ENCODE assay signal across 14 mouse cellular contexts in the genomic region with DNA sequence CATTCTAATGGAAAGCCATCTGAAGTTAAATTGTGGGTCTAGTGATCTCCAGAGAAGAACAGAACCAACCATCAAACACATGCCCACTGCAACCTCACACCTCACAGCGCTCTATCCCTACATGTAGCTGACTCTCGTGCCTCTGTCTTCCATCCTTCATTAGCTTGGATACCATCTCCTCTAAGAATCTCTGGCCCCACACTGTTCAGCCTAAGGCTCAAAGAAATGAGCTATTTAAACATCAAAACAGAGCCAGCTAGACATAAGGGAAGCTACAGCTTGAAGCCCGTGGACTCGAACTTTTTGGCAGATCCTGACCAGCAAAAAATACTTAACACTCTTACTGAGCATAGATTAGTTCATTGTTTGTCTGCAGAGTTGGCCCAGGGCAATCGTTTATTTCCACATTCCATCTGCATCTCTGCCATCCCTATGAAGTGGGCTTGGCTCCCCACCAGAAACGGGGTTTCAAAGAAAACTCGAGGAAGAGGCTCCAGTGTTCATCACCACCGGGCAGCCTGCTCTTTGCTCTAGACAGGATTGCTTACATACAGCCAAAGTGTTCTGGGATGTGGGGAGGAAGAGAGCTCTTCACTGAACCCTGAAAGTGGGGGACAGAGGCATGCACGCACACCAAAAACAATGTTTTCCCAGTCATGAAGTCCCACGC.
DNase-seq lines count a peak whose midpoint lies in the region; ATAC-seq lines count a peak whose summit lies in the region.
"Had no signal": no experiment of that assay in that cellular context is flagged by ENCODE, and none has a peak within 500 bp of the region (broad histone marks: within the 10 kb centered on the region; RNA-seq: fewer than 3 reads in every experiment).

No protein-coding gene starts in this region.

- WGBS in lung, embryonic 16.5 days = 30% methylated on average over 10 of the region's 10 CpGs

- intact Hi-C loops in gastrocnemius, postnatal 14 days (cut with DNase I; ENCODE audit: low total_unique reads) = no loop called here

- peak; percentile 7 for DNase-seq in gastrocnemius, postnatal 14 days
- DNase-seq in gastrocnemius, adult 18-20 months (ENCODE audit: low spot score) = no peak
- DNase-seq in lung, adult 18-20 months = no peak
- peak; percentile 32 for DNase-seq in brain, embryonic 18.5 days (ENCODE audit: low read depth, low spot score)
- DNase-seq in lung, postnatal 10 days = peak; percentile 82
- no peak for DNase-seq in heart, adult 9 months (ENCODE audit: low spot score in 2 of 2)
- DNase-seq: adrenal gland, postnatal 14 days; cerebellum, postnatal 25 days; midbrain, embryonic 14.5 days; thymus, adult 2 months had no signal

- H3K27ac ChIP-seq in lung, embryonic 16.5 days (ENCODE audit: low read length) = peak overlapping the region; percentile 48
- H3K27ac ChIP-seq: heart, embryonic 15.5 days had no signal

- peak; percentile 88 for ATAC-seq in lung, embryonic 16.5 days (ENCODE audit: low read depth)
- ATAC-seq: CD4-positive, CD25-positive, alpha-beta regulatory T cell, adult 4 months had no signal

- H3K4me1 ChIP-seq in lung, embryonic 16.5 days (replicated peaks; ENCODE audit: control insufficient read depth, insufficient read depth, low read length) = no peaks in the 10 kb centered on the region; the same call in 1 of the 2 replicates

- H3K9ac ChIP-seq in lung, embryonic 16.5 days (ENCODE audit: low read length) = peak overlapping the region; percentile 39; the same call in 1 of the 2 replicates
- H3K9ac ChIP-seq: heart, embryonic 15.5 days had no signal

- H3K27me3 ChIP-seq in lung, embryonic 16.5 days (ENCODE audit: control insufficient read depth, insufficient read depth, low read depth, low read length) = no peaks in the 10 kb centered on the region
- H3K27me3 ChIP-seq: heart, embryonic 15.5 days had no signal

- H3K36me3 ChIP-seq in lung, embryonic 16.5 days (ENCODE audit: control insufficient read depth, insufficient read depth, low read length) = no peaks in the 10 kb centered on the region
- H3K36me3 ChIP-seq: heart, embryonic 15.5 days had no signal

- no peaks in the 10 kb centered on the region for H3K9me3 ChIP-seq in lung, embryonic 16.5 days (ENCODE audit: control insufficient read depth, low read length)
- H3K9me3 ChIP-seq: heart, embryonic 15.5 days had no signal

- H3K4me3 ChIP-seq in lung, embryonic 16.5 days (ENCODE audit: low read length) = no peak overlapping the region
- H3K4me3 ChIP-seq: heart, embryonic 15.5 days had no signal

- 0 out of 2 replicates have a peak overlapping the region, but pooled peaks have one; percentile 23 for H3K4me2 ChIP-seq in lung, embryonic 16.5 days (ENCODE audit: low read depth, low read length)
- H3K4me2 ChIP-seq: heart, embryonic 15.5 days; liver, embryonic 11.5 days had no signal

Comparison
In these comparisons a context has a peak if more than half of its experiments do, and no peak if none do; other contexts are left out.
1. DNase-seq: peak in gastrocnemius, postnatal 14 days (single experiment), brain, embryonic 18.5 days (single experiment) and lung, postnatal 10 days (single experiment); none in gastrocnemius, adult 18-20 months (single experiment), lung, adult 18-20 months (0 of 2) and heart, adult 9 months (0 of 2).